Mouse (Mus musculus) CH12.LX (cell line): ENCODE measurements at regions not wholly inside any gene's neighbourhood (a gene's known extent, or its start where the extent isn't known, plus 50 kb on each side); places are given as distances from the start of the nearest gene placed in this dataset.
A peak's percentile ranks its signal among the peaks of the same experiment; 100 is the strongest.

Experiments used
- DNase-seq: peaks from one replicate; pipeline ENCODE4 v3.0.0-alpha.2; 2013; ENCODE audit errors: extremely low read depth
- H3K27ac ChIP-seq: 2 replicates; pipeline ENCODE4 v1.5.1; 2012; ENCODE audit warnings: low read depth, mild to moderate bottlenecking, control low read depth, moderate library complexity; ENCODE audit not compliant: insufficient read depth
- H3K27me3 ChIP-seq: replicated peaks from 2 replicates; pipeline ENCODE3; 2012; ENCODE audit warnings: inconsistent platforms
- H3K36me3 ChIP-seq, 2 experiments: replicated peaks in 1 of 2; 2 replicates each; pipeline versions ENCODE3 to v1.6.1; 2012; ENCODE audit warnings: inconsistent platforms in 1 of 2, low read length in 1 of 2, mild to moderate bottlenecking in 1 of 2, mixed read lengths in 1 of 2, moderate library complexity in 1 of 2; ENCODE audit not compliant: control insufficient read depth in 1 of 2, insufficient read depth in 1 of 2
- H3K4me1 ChIP-seq, 2 experiments: 2 replicates each; pipeline ENCODE4 v1.6.1; 2012; ENCODE audit warnings: inconsistent platforms in 1 of 2, moderate library complexity in 1 of 2; ENCODE audit not compliant: insufficient read depth in 2 of 2, control insufficient read depth in 1 of 2
- H3K4me2 ChIP-seq: 2 replicates; pipeline ENCODE4 v1.6.1; 2012; ENCODE audit warnings: low read depth, mild to moderate bottlenecking, control low read depth; ENCODE audit not compliant: poor library complexity, insufficient read depth, severe bottlenecking
- H3K4me3 ChIP-seq, 3 experiments: fragments of 150-350 bp in 1 of 3; sonication (generic) in 1 of 3; replicated peaks in 1 of 3; 2 replicates each; pipeline versions ENCODE3 to v1.5.1; 2011 to 2012; ENCODE audit warnings: low read depth in 2 of 3, low read length in 2 of 3, mild to moderate bottlenecking in 2 of 3, moderate library complexity in 2 of 3, control low read depth in 1 of 3, improper control_type of control experiment in 1 of 3, inconsistent platforms in 1 of 3, mixed read lengths in 1 of 3; ENCODE audit not compliant: poor library complexity in 1 of 3
- H3K79me2 ChIP-seq: replicated peaks from 2 replicates; pipeline ENCODE4 v1.6.1; 2012; ENCODE audit warnings: mild to moderate bottlenecking, moderate library complexity; ENCODE audit not compliant: control insufficient read depth, poor library complexity, insufficient read depth, severe bottlenecking; ENCODE audit errors: extremely low read depth
- H3K9ac ChIP-seq: 2 replicates; pipeline ENCODE4 v1.6.1; 2012; ENCODE audit warnings: low read depth, mild to moderate bottlenecking, control low read depth, moderate library complexity; ENCODE audit not compliant: insufficient read depth
- H3K9me3 ChIP-seq: replicated peaks from 2 replicates; pipeline ENCODE3; 2012; ENCODE audit warnings: low read length, inconsistent platforms, mixed read lengths
- BHLHE40 ChIP-seq: IDR thresholded peaks from 2 replicates; pipeline ENCODE4 v1.6.1; 2011; ENCODE audit warnings: mild to moderate bottlenecking, low read depth, low read length, improper control_type of control experiment
- E2F4 ChIP-seq: IDR thresholded peaks from 2 replicates; pipeline ENCODE4 v1.6.1; 2011; ENCODE audit warnings: low read depth, low read length, improper control_type of control experiment; ENCODE audit not compliant: insufficient replicate concordance
- ELF1 ChIP-seq: IDR thresholded peaks from 2 replicates; pipeline ENCODE4 v1.6.1; 2014; ENCODE audit warnings: low read depth, mild to moderate bottlenecking, inconsistent platforms, low read length, improper control_type of control experiment
- EP300 ChIP-seq: IDR thresholded peaks from 2 replicates; pipeline ENCODE4 v1.6.1; 2011; ENCODE audit warnings: low read length, improper control_type of control experiment
- GABPA ChIP-seq: IDR thresholded peaks from 2 replicates; pipeline ENCODE4 v1.6.1; 2012; ENCODE audit warnings: low read depth, low read length, improper control_type of control experiment, inconsistent platforms; ENCODE audit not compliant: insufficient replicate concordance
- IRF4 ChIP-seq: IDR thresholded peaks from 2 replicates; pipeline ENCODE4 v1.6.1; 2014; ENCODE audit warnings: low read depth, mild to moderate bottlenecking, inconsistent platforms, low read length, improper control_type of control experiment
- JUND ChIP-seq: conservative IDR thresholded peaks from 2 replicates; pipeline ENCODE4 v1.6.1; 2011; ENCODE audit warnings: low read depth, low read length, improper control_type of control experiment
- KAT2A ChIP-seq: IDR thresholded peaks from 2 replicates; pipeline ENCODE4 v1.6.1; 2012; ENCODE audit warnings: low read length, improper control_type of control experiment, inconsistent platforms; ENCODE audit not compliant: insufficient replicate concordance
- MAX ChIP-seq: IDR thresholded peaks from 2 replicates; pipeline ENCODE4 v1.6.1; 2011; ENCODE audit warnings: low read length, improper control_type of control experiment
- MAZ ChIP-seq: IDR thresholded peaks from 2 replicates; pipeline ENCODE4 v1.6.1; 2012; ENCODE audit warnings: low read depth, mild to moderate bottlenecking, inconsistent platforms, low read length, improper control_type of control experiment, moderate library complexity
- MEF2A ChIP-seq: IDR thresholded peaks from 2 replicates; pipeline ENCODE4 v1.6.1; 2014; ENCODE audit warnings: low read depth, mild to moderate bottlenecking, inconsistent platforms, low read length, improper control_type of control experiment, borderline replicate concordance
- MXI1 ChIP-seq: IDR thresholded peaks from 2 replicates; pipeline ENCODE4 v1.6.1; 2011; ENCODE audit warnings: mild to moderate bottlenecking, low read depth, low read length, improper control_type of control experiment
- MYC ChIP-seq: IDR thresholded peaks from 2 replicates; pipeline ENCODE4 v1.6.1; 2011; ENCODE audit warnings: low read depth, mild to moderate bottlenecking, improper control_type of control experiment, low read length
- NRF1 ChIP-seq: IDR thresholded peaks from 2 replicates; pipeline ENCODE4 v1.6.1; 2014; ENCODE audit warnings: low read depth, mild to moderate bottlenecking, inconsistent platforms, low read length, improper control_type of control experiment, moderate library complexity
- PAX5 ChIP-seq: IDR thresholded peaks from 2 replicates; pipeline ENCODE4 v1.6.1; 2012; ENCODE audit warnings: low read length, inconsistent platforms, mixed read lengths
- POLR2A ChIP-seq: IDR thresholded peaks from 2 replicates; pipeline ENCODE4 v1.6.1; 2011; ENCODE audit warnings: low read depth, mild to moderate bottlenecking, improper control_type of control experiment, low read length
- RAD21 ChIP-seq: IDR thresholded peaks from 2 replicates; pipeline ENCODE4 v1.6.1; 2011; ENCODE audit warnings: low read depth, mild to moderate bottlenecking, low read length, improper control_type of control experiment, moderate library complexity
- RCOR1 ChIP-seq: conservative IDR thresholded peaks from 2 replicates; pipeline ENCODE4 v1.6.1; 2012; ENCODE audit warnings: low read depth, mild to moderate bottlenecking, inconsistent platforms, low read length, improper control_type of control experiment
- SIN3A ChIP-seq: IDR thresholded peaks from 2 replicates; pipeline ENCODE4 v1.6.1; 2012; ENCODE audit warnings: low read length, improper control_type of control experiment, inconsistent platforms
- TCF12 ChIP-seq: IDR thresholded peaks from 2 replicates; pipeline ENCODE4 v1.6.1; 2014; ENCODE audit warnings: low read depth, mild to moderate bottlenecking, inconsistent platforms, low read length, improper control_type of control experiment
- USF2 ChIP-seq: conservative IDR thresholded peaks from 2 replicates; pipeline ENCODE4 v1.6.1; 2011; ENCODE audit warnings: low read depth, low read length, improper control_type of control experiment
- ZC3H11A ChIP-seq: IDR thresholded peaks from 2 replicates; pipeline ENCODE4 v1.6.1; 2012; ENCODE audit warnings: low read depth, mild to moderate bottlenecking, inconsistent platforms, low read length, improper control_type of control experiment
- ZNF384 ChIP-seq: IDR thresholded peaks from 2 replicates; pipeline ENCODE4 v1.6.1; 2012; ENCODE audit warnings: low read depth, low read length, improper control_type of control experiment, inconsistent platforms
- dilution Hi-C: fragments of 300-500 bp; cut with MboI; formaldehyde crosslinking; loops from 2 replicates; pipeline ENCODE4 v1.14.3; 2020; ENCODE audit warnings: low sequenced_read_pairs; ENCODE audit not compliant: extremely low pct_unique_long_range_greater_than_20kb, extremely low pct_ligation_motif_present
- in situ Hi-C: fragments of 300-500 bp; cut with MboI; formaldehyde crosslinking; loops from 3 replicates; pipeline ENCODE4 v1.14.3; 2019; ENCODE audit warnings: low sequenced_read_pairs, low pct_ligation_motif_present, low pct_unique_long_range_greater_than_20kb, mixed read lengths

DNA sequence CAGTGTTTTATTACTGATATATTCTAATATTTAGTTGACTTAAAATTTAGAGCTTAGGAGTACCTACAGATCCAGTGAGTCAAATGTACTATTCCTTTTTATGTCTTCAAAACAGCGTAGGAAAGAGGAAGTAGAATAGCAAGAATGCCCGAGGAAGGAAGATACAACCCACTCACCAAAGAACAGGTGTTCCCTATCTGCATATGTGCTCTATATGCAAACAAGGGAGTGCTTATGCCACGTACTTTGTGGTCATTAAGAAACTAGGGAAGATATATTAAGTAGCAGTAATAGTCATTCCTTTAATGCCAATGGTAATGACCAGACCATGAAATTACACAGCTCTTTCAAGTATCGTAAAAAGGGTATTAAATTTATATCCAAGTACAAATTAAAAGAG, 298.4 kb downstream of the Klhl13 start:
- Histone ChIP-seq H3K79me2 (no peaks in the 10 kb centered on the region), H3K4me3 (no peak overlapping the region), H3K27me3 (no peaks in the 10 kb centered on the region), H3K27ac (no peak overlapping the region), H3K4me1 (peaks cover 0 to 8% of the 10 kb centered on the region in 2 experiments; a peak in 1 of 4 replicates), H3K36me3 (no peaks in the 10 kb centered on the region), H3K9ac (no peak overlapping the region), H3K9me3 (no peaks in the 10 kb centered on the region), H3K4me2 (no peak overlapping the region)
- TF ChIP-seq EP300 (peak; percentile 61), MAX (no peak), MAZ (no peak), SIN3A (no peak), KAT2A (no peak)
- in situ Hi-C loops (no loop called here), dilution Hi-C loops (no loop called here)
- DNase-seq = peak; percentile 50

- no peak overlapping the region for H3K4me2 ChIP-seq
- H3K9me3 ChIP-seq = no peaks in the 10 kb centered on the region
- no peak overlapping the region for H3K9ac ChIP-seq
- H3K4me3 ChIP-seq = no peak overlapping the region
- DNase-seq = no peak
- H3K36me3 ChIP-seq = no peaks in the 10 kb centered on the region
- H3K4me1 ChIP-seq = no peaks in the 10 kb centered on the region
- dilution Hi-C loops = no loop called here
- no peak for TF ChIP-seq IRF4
- no peak for TF ChIP-seq ELF1
- TF ChIP-seq TCF12 = no peak
- TF ChIP-seq USF2 = no peak
- no peak for TF ChIP-seq MXI1
- no peak for TF ChIP-seq RCOR1
- no peak for TF ChIP-seq PAX5
- TF ChIP-seq ZNF384 = no peak
- TF ChIP-seq MYC = no peak
- TF ChIP-seq E2F4 = no peak
- TF ChIP-seq POLR2A = no peak
- TF ChIP-seq MAZ = no peak
- no peak for TF ChIP-seq BHLHE40
- no peak for TF ChIP-seq JUND
- TF ChIP-seq GABPA = no peak
- no peak for TF ChIP-seq ZC3H11A
- no peak for TF ChIP-seq RAD21
- no peak for TF ChIP-seq MEF2A
- TF ChIP-seq NRF1 = no peak
- H3K27ac ChIP-seq = no peak overlapping the region
- no peaks in the 10 kb centered on the region for H3K79me2 ChIP-seq
- in situ Hi-C loops = no loop called here
- H3K27me3 ChIP-seq = no peaks in the 10 kb centered on the region
Observed at GRCm38 (mm10) chrX:23027622-23028021, 337.3 kb downstream of the Klhl13 start.
